Mouse (Mus musculus) cerebellum, postnatal 14 days (tissue): ENCODE measurements around the gene Akap2.

ENCODE experiments used
- DNase-seq, 2 experiments: peaks; one replicate each; pipeline ENCODE4 v3.0.0; 2021; ENCODE audit warnings: mixed read lengths in 2 of 2

Gene Akap2

DNA sequence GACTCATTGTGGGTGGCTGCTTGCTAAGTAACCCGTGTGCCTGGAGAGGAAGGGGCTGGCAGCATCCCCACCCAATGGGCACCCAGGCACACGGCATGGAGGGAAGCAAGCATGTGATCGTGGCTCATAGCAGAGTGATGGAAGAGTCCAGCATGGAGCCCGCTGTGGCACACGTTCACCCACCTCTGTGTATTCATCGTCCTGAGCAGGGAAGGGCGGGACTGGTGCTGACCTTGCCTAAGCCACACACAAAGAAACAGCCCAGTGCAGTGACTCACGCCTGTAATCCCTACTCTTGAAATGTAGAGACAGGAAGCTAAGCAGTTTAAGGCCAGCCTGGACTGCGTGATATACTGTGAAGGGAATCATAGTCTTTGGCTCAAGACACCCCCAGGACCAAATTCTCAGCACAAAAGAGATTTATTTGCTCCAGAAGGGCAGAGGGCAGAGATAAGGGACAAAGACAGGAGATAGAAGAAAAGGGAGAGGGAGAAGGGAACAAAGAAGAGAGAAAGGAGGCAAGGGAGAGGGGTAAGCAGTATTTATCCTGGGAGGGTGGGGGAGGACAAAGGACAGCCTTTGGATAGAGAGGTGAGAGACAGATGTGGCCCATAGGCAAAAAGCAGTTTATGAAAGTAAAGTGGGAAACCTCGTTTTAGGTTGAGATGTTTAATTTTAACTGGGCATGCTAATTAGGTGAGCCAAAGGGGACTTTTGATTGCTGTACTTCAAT lies 81.0 kb downstream of the Akap2 start:
- no peak for DNase-seq

DNA sequence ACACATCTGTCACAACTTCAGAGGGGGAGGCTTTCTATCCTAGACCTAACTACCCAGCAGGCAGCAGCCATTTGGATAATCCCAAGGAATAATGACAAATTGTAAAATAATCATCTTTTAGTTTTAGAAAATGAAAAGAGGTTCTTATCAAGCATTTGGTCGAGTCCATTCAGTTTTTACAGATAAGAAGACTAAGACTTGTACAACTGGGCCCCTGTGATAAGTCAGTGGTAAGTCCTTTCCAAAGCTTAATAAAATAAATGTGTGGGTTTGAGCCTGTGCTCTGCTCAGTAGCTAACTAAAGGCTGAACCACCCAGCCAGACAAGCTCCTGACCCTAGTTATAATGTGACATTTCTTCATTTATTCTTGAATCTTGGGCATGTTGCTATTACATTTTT lies 81.8 kb downstream of the Akap2 start:
- DNase-seq: no peak

- no peak for DNase-seq
Observed at GRCm38 (mm10) chr4:57801239-57801638, 83.8 kb downstream of the Akap2 start.

GRCm38 (mm10) chr4:57801986-57802385 lies 84.5 kb downstream of the Akap2 start:
- DNase-seq: no peak

- DNase-seq: no peak
Observed at GRCm38 (mm10) chr4:57802411-57802810, 85.0 kb downstream of the Akap2 start.

GRCm38 (mm10) chr4:57804902-57805301 lies 87.4 kb downstream of the Akap2 start:
- DNase-seq: no peak

GRCm38 (mm10) chr4:57809449-57809848 lies 92.0 kb downstream of the Akap2 start:
- no peak for DNase-seq

GRCm38 (mm10) chr4:57812075-57812474 lies 94.6 kb downstream of the Akap2 start:
- DNase-seq: no peak

GRCm38 (mm10) chr4:57812916-57813575 lies 95.6 kb downstream of the Akap2 start:
- DNase-seq: peak; percentile 71

GRCm38 (mm10) chr4:57813576-57813945 lies 96.1 kb downstream of the Akap2 start:
- no peak for DNase-seq

- DNase-seq: no peak
Observed at GRCm38 (mm10) chr4:57815355-57815754, 97.9 kb downstream of the Akap2 start.

DNA sequence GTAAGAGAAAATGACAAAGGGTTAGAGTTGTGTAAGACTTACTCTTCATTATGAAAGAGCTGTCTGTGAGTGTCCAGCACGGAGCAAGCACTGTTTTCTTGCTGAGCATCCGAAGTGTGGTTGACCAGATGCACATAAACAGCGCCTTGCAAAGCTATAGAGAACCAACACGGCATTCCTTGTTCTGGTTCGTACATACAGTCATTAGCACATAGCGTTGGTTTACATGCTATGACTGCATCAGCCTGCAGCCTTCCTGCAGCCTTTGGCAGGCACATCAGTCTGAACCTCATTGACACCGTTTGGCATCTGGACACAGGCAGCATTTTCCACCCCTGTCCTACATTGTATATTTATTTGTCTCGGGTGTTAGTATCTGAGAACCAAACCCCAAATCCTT lies 98.7 kb downstream of the Akap2 start:
- DNase-seq: no peak

DNA sequence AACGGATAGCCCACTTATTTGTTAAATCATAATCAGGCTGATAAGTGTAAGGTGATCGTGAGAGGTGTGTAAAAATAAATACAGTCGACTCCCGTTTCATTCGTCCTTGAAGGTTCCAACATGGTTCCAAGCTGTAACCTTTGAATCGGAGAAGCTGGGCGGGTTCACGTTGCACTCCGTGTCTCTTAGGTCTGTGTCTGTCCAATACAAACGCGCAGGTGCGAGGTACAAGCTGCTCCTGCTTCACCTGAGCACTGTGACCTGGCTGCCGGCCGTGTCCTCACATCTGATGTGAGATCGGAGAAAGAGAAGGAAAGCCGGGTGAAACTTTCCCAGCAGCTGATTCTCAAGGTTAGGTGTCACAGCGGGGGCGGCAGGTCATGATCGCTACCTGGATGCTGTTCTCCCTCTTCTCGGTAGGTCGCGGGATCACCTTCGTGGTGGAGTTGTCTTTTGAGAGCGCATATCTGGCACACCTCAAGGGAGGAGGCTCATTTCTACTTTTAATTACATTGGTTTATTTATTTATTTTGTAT lies 103.5 kb downstream of the Akap2 start:
- DNase-seq: no peak

- peak in 1 of 2 experiments; percentile 13 for DNase-seq
Observed at GRCm38 (mm10) chr4:57821556-57822356, 104.3 kb downstream of the Akap2 start.

DNA sequence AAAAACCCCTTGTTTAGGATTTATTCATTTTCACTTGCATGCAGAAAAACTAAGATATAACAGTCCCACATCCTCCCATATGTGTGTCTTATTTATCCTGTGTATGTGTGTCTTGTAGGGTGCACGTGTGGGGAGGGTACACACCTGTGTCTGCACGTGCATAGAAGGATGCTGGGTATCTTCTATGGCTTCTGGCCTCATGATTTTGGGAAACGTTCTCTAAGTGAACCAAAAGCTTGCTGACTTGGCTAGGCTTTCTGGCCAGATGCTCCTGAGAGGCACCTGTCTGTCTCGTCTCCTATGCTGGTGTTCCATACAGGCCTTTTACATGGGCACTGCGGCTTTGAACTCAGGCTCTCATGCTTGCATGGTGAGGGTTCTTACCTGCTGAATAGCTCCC lies 105.2 kb downstream of the Akap2 start:
- DNase-seq: no peak

DNA sequence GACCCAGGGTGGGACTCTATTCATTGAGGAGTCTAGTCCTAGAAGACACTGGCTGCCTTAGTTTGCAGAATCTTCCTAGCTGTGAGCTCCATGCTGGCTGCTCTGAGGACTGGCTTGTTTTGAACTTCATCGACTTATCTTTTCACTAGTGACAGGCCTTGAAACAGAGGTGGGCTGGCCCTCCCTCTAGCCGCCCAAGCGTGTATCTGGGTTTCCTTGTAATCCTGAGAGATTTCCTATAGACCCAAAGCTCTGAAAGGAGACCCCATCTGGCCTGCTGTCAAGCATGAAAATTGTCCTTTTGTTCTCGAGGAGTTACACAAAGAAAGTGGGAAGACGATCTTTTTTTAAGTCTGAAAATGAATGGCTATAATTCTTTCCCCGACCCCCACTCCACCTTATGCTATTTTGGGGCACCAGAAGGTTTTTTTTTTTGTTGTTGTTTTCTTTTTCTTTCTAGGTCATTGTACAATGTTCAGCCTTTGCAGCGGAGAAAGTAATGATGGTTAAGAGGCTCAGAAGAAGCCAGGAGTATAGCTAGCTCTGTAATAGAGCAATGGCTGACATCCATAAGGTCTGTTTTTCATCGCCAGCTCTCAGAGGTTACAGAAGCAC lies 107.3 kb downstream of the Akap2 start:
- DNase-seq: no peak

GRCm38 (mm10) chr4:57826272-57826671 lies 108.8 kb downstream of the Akap2 start:
- no peak for DNase-seq

- DNase-seq: no peak
Observed at GRCm38 (mm10) chr4:57829131-57829530, 111.7 kb downstream of the Akap2 start.

GRCm38 (mm10) chr4:57829740-57830139 lies 112.3 kb downstream of the Akap2 start:
- DNase-seq: no peak

DNA sequence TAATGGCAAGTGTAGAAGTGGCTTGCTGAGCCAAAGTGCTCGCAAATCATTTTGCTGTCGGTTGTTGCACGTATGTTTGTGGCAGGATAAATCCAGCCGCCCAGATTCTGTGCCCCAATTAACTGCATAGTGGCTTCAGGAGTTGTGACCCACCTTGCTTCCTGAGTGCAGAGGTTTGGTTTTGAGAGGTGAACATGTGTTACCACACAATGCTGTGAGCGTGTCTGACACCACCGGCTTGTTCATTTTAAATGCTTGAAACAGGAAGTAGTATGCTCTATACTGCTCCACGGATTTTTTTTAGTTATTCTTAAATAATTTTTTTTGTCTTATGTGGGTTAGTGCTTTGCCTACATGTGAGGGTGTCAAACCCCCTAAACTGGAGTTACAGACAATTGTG lies 114.9 kb downstream of the Akap2 start:
- DNase-seq: no peak

GRCm38 (mm10) chr4:57833060-57833459 lies 115.6 kb downstream of the Akap2 start:
- no peak for DNase-seq

DNA sequence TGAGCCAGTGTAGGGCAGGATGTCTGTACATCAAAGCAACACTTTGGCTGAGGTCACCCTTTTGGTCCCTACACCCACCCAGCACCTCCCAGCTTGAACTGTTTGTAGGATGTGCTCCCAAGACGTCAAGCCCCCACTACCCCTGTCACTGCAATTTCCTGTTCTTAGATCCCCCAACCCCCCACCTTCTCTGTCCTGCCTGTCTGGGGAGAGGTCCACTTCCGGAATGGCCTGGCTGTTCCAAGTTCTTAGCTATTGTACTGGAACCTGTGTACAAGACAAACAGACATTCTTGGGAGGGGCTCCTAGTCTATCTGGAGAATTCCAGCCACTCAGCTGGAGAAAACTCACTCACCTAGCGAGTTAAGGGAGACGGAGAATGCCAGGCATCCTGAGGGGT lies 116.7 kb downstream of the Akap2 start:
- DNase-seq: no peak

GRCm38 (mm10) chr4:57837089-57837488 lies 119.6 kb downstream of the Akap2 start:
- no peak for DNase-seq
